Mouse (Mus musculus) thymus, adult 2 months (tissue): ENCODE data around the gene Armc2. TPM values are rescaled to one million over a fixed set of nuclear protein-coding genes. Genes with fewer than 3 reads are reported as not detected.

Experiments used
- DNase-seq: peaks from one replicate; pipeline ENCODE4 v3.0.0; 2021
- H3K27ac ChIP-seq: fragments of 200-500 bp; 2 replicates; pipeline ENCODE4 v1.5.1; 2012; ENCODE audit warnings: low read length, control low read depth; ENCODE audit not compliant: control insufficient read depth, insufficient read depth
- H3K27me3 ChIP-seq: fragments of 200-500 bp; 2 replicates; pipeline ENCODE4 v1.6.1; 2012; ENCODE audit warnings: mild to moderate bottlenecking, low read length, moderate library complexity, mixed read lengths; ENCODE audit not compliant: control insufficient read depth, insufficient read depth
- H3K36me3 ChIP-seq: fragments of 200-500 bp; 2 replicates; pipeline ENCODE4 v1.6.1; 2012; ENCODE audit warnings: mild to moderate bottlenecking, low read length, moderate library complexity; ENCODE audit not compliant: control insufficient read depth, insufficient read depth
- H3K4me1 ChIP-seq: fragments of 200-500 bp; replicated peaks from 2 replicates; pipeline ENCODE4 v1.6.1; 2012; ENCODE audit warnings: low read length; ENCODE audit not compliant: control insufficient read depth, insufficient read depth
- H3K4me3 ChIP-seq: fragments of 200-500 bp; 2 replicates; pipeline ENCODE4 v1.5.1; 2012; ENCODE audit warnings: mild to moderate bottlenecking, low read length, control low read depth, moderate library complexity; ENCODE audit not compliant: control insufficient read depth, insufficient read depth
- CTCF ChIP-seq: fragments of 200-500 bp; IDR thresholded peaks from 2 replicates; pipeline ENCODE4 v1.5.1; 2012; ENCODE audit warnings: mild to moderate bottlenecking, control low read depth, low read length, moderate library complexity, borderline replicate concordance; ENCODE audit not compliant: control insufficient read depth, poor library complexity, insufficient read depth; ENCODE audit errors: extremely low read depth
- POLR2A ChIP-seq: fragments of 200-500 bp; IDR thresholded peaks from 2 replicates; pipeline ENCODE4 v1.6.1; 2012; ENCODE audit warnings: mild to moderate bottlenecking, low read length, control low read depth, moderate library complexity; ENCODE audit not compliant: control insufficient read depth, poor library complexity, insufficient read depth; ENCODE audit errors: extremely low read depth
- WGBS: fragments of 180-500 bp; shearing (Covaris S2); methylation state at CpG from one replicate; pipeline ENCODE4 v1.1.7; 2018; 5-methylcytosine and 5-hydroxymethylcytosine counted together
- polyA plus RNA-seq: library from polyadenylated mRNA; depleted of rRNA; stranded (reverse); fragments of >200 nt; gene quantifications from 2 replicates; pipeline ENCODE4 v1.2.3, GENCODE M21; 2012

Gene Armc2
- polyA plus RNA-seq, 1 experiment, result 0.46 TPM

DNA sequence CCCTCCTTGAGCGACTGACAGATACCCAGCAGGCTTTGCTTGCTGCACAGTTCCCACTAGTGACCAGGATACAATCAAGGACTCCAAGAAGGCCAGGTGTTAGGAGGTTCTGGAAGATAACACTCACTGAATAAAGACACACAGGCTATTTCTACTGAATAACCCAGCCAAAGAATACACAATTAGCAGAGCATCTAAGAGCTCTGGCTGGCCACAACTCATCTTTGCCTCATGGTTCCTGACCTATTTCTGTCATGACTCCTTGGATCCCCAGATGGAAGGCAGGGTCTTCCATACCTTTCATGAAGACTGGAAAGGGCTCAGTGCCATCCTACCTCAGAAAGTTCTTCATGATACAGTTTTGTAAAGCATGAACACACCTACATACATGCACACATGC, 14.2 kb downstream of the Armc2 start:
- Histone ChIP-seq H3K36me3 (no peaks in the 10 kb centered on the region), H3K27me3 (no peaks in the 10 kb centered on the region), H3K4me3 (no peak overlapping the region), H3K27ac (no peak overlapping the region), H3K4me1 (no peaks in the 10 kb centered on the region)
- no peak for DNase-seq
- WGBS, result 84% methylated on average over 1 of the region's 1 CpGs
- no peak for TF ChIP-seq CTCF
- no peak for TF ChIP-seq POLR2A

- TF ChIP-seq POLR2A, result no peak
- no peak for TF ChIP-seq CTCF
- Histone ChIP-seq H3K4me3 (no peak overlapping the region), H3K4me1 (no peaks in the 10 kb centered on the region), H3K27me3 (no peaks in the 10 kb centered on the region), H3K27ac (no peak overlapping the region), H3K36me3 (no peaks in the 10 kb centered on the region)
- WGBS, result 18% methylated on average over 1 of the region's 1 CpGs
- no peak for DNase-seq
Measured at GRCm38 (mm10) chr10:42003576-42003975, 14.7 kb downstream of the Armc2 start.

DNA sequence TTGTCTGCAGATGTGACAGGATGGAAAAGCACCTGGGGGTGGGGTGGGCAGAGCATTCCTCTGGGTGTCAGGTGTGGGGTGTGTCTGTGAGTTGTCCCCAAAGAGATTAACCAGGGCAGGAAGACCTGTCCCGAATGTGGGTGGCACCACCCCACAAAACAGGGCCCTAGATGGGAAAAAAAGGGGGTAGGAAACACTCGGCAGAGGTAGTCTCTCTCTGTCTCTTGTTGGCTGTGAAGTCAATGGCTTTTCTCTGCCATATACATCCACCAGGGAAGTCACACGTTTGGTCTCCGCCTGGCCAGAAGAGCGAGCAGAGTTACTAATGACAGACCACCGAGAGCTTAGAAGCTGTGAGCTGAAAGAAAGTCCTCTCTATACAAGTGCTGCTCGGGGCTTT, 15.8 kb downstream of the Armc2 start:
- no peaks in the 10 kb centered on the region for H3K36me3 ChIP-seq
- WGBS, result 83% methylated on average over 7 of the region's 7 CpGs
- H3K4me3 ChIP-seq, result no peak overlapping the region
- H3K27me3 ChIP-seq, result no peaks in the 10 kb centered on the region
- H3K4me1 ChIP-seq, result no peaks in the 10 kb centered on the region
- no peak overlapping the region for H3K27ac ChIP-seq
- DNase-seq, result no peak
- TF ChIP-seq CTCF (no peak), POLR2A (no peak)

DNA sequence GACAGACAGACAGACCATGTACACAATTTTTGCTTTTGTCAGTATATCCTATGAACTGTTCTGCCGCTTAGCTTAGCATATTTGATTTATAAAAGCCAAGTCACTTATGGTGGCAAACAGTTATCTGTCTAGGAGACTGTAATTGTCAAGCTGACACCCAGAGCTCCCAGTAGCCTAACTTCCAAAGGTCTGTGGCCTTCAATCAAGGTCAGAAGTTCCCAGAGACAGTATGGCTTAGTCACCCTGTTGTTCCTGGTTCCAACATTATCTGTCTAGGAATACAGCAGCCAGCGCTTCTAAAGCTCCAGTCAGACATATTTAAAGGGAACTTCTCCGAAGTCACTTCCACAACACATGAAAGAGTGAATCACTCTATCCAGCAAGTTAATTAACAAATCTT, 17.0 kb downstream of the Armc2 start:
- DNase-seq, result no peak
- Histone ChIP-seq H3K36me3 (no peaks in the 10 kb centered on the region), H3K27ac (no peak overlapping the region), H3K4me1 (no peaks in the 10 kb centered on the region), H3K27me3 (no peaks in the 10 kb centered on the region), H3K4me3 (no peak overlapping the region)
- TF ChIP-seq CTCF (no peak), POLR2A (no peak)
- 95% methylated on average over 3 of the region's 3 CpGs for WGBS

- Histone ChIP-seq H3K4me1 (no peaks in the 10 kb centered on the region), H3K36me3 (no peaks in the 10 kb centered on the region), H3K27me3 (no peaks in the 10 kb centered on the region), H3K27ac (no peak overlapping the region), H3K4me3 (no peak overlapping the region)
- WGBS, result 88% methylated on average over 1 of the region's 1 CpGs
- no peak for TF ChIP-seq CTCF
- no peak for TF ChIP-seq POLR2A
- no peak for DNase-seq
Measured at GRCm38 (mm10) chr10:41997691-41998178, 20.5 kb downstream of the Armc2 start.

DNA sequence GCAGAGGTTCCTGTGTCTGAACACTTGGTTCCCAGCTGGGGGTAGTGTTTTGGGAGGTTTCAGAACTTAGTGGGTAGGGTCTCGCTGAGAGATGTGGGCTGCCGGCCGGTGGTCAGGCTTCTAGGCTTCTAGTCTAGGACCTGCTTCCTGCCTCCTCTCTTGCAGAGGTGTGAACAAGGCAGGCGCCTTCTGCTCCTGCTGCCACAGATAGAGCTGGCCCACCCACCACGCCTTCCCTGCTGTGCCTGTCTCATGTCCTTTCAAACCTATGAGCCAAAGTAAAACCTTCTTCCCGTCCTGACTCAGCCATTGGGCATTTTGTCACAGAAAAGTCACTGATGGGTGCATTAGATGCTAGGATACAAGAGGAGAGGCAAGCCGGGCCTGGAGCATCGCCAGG, 22.1 kb downstream of the Armc2 start:
- WGBS, result 95% methylated on average over 8 of the region's 8 CpGs
- Histone ChIP-seq H3K4me1 (no peaks in the 10 kb centered on the region), H3K27ac (no peak overlapping the region), H3K4me3 (no peak overlapping the region), H3K36me3 (no peaks in the 10 kb centered on the region), H3K27me3 (no peaks in the 10 kb centered on the region)
- TF ChIP-seq POLR2A (no peak), CTCF (no peak)
- no peak for DNase-seq

- WGBS, result 93% methylated on average over 2 of the region's 2 CpGs
- no peak for DNase-seq
- no peaks in the 10 kb centered on the region for H3K36me3 ChIP-seq
- no peak overlapping the region for H3K4me3 ChIP-seq
- TF ChIP-seq POLR2A, result no peak
- TF ChIP-seq CTCF, result no peak
- H3K4me1 ChIP-seq, result no peaks in the 10 kb centered on the region
- H3K27ac ChIP-seq, result no peak overlapping the region
- H3K27me3 ChIP-seq, result no peaks in the 10 kb centered on the region
Measured at GRCm38 (mm10) chr10:41995051-41995450, 23.2 kb downstream of the Armc2 start.
